9 mouse cellular contexts compared by ENCODE assay signal in the genomic region with DNA sequence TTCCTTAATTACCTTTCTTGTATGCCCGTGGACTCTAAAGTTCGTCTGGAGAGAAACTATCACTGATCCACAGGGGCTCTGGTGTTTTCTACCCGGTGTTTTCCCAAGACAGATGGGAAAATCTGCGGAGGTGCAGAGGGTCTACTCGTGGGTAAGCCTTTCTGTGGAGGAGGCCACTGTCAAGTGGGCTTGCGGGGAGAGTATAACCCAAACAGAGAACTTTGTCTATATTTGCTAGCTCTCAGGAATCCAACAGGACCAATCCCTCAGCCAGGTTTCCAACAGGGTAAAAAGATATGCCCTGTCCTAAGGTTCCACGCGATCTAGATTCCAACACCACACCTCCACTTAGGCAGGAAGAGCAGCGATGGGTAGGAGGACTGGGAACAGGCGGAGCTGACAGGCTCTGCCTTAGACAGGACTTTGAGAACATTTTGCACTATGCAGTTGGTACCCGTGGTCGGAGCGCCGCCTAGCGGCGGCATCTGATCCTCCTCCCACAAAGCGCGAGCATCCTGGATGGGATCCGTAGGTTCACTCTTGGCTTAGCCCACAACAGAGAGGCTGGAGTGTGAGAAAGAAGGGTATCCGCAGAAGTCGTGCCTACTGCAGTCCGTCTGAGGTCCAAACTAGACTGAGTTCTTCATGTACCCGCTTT. TPM values are rescaled to one million over a fixed set of nuclear protein-coding genes. Genes with fewer than 3 reads are reported as not detected.
DNase-seq lines count a peak whose midpoint lies in the region; ATAC-seq and TF ChIP-seq lines count a peak whose summit lies in the region.
"Had no signal": no experiment of that assay in that cellular context is flagged by ENCODE, and none has a peak within 500 bp of the region (broad histone marks: within the 10 kb centered on the region; RNA-seq: fewer than 3 reads in every experiment).

No protein-coding gene starts in this region.

- TF ChIP-seq CTCF in brain, embryonic 14.5 days (IDR thresholded peaks at IDR 0.05; ENCODE audit: borderline replicate concordance, extremely low read depth, insufficient read depth, insufficient read length), result peak; percentile 94
- TF ChIP-seq CTCF in lung, embryonic 14.5 days (IDR thresholded peaks at IDR 0.05; ENCODE audit: low read depth), result peak; percentile 92

- intact Hi-C loops in heart, postnatal 10 days (cut with DNase I), result loop anchor here (1.0 to 10.0 kb wide), 3 partner anchors 250 to 388 kb away; partner anchors contain the start of gene Adra1d

- no peak overlapping the region for H3K27ac ChIP-seq in ES-E14 (ENCODE audit: insufficient read depth, low read depth, low read length, poor library complexity, severe bottlenecking)
- no peak overlapping the region for H3K27ac ChIP-seq in lung, embryonic 14.5 days (ENCODE audit: low read depth)
- H3K27ac ChIP-seq: liver, embryonic 15.5 days had no signal

- no peak overlapping the region for H3K9ac ChIP-seq in ES-E14 (ENCODE audit: insufficient read depth, low read depth, low read length, poor library complexity, severe bottlenecking)
- H3K9ac ChIP-seq in lung, embryonic 14.5 days, result no peak overlapping the region
- H3K9ac ChIP-seq: liver, embryonic 15.5 days had no signal

- 17% methylated on average over 23 of the region's 23 CpGs for WGBS in lung, embryonic 14.5 days

- no peaks in the 10 kb centered on the region for H3K9me3 ChIP-seq in ES-E14 (ENCODE audit: control insufficient read depth, insufficient read depth, low read depth, low read length)
- H3K9me3 ChIP-seq in lung, embryonic 14.5 days (ENCODE audit: low read depth, low read length), result no peaks in the 10 kb centered on the region
- H3K9me3 ChIP-seq: liver, embryonic 15.5 days had no signal

- in situ Hi-C loops in ES-E14 (cut with MboI; ENCODE audit: low sequenced_read_pairs in 2 of 2, unreplicated experiment in 2 of 2), result loop anchor here (10.0 to 25.0 kb wide), 3 partner anchors 125 to 268 kb away; partner anchors contain the start of gene Adra1d (in 1 of the 2)

- DNase-seq in ES-E14 (ENCODE audit: low read depth, low spot score), result peak; percentile 81
- peak; percentile 85 for DNase-seq in brain, embryonic 14.5 days (ENCODE audit: low read depth)
- DNase-seq in heart, postnatal 10 days, result peak; percentile 83 to 87
- DNase-seq in kidney, postnatal 4 days, result peak; percentile 91 to 92
- DNase-seq in lung, embryonic 14.5 days, result peak; percentile 93
- peak; percentile 34 for DNase-seq in ovary, postnatal 10 days (ENCODE audit: low spot score)
- peak; percentile 63 for DNase-seq in urinary bladder, postnatal 14 days (ENCODE audit: low spot score)

- no peak for TF ChIP-seq POLR2A in brain, embryonic 14.5 days (IDR thresholded peaks at IDR 0.05; ENCODE audit: borderline replicate concordance, extremely low read depth, insufficient read depth, insufficient read length, poor library complexity, severe bottlenecking)

- H3K27me3 ChIP-seq in lung, embryonic 14.5 days (ENCODE audit: insufficient read depth, low read length), result peaks cover 3% of the 10 kb centered on the region; the same call in 1 of the 2 replicates

- H3K36me3 ChIP-seq in ES-E14 (ENCODE audit: control insufficient read depth, insufficient read depth, low read length, poor library complexity, severe bottlenecking), result no peaks in the 10 kb centered on the region
- H3K36me3 ChIP-seq in lung, embryonic 14.5 days (ENCODE audit: insufficient read depth), result no peaks in the 10 kb centered on the region
- H3K36me3 ChIP-seq: liver, embryonic 15.5 days had no signal

- ATAC-seq in erythroblast, adult 5-6 weeks (replicated peaks; ENCODE audit: low FRiP score, poor library complexity, severe bottlenecking), result peak; percentile 78
- peak; percentile 89 for ATAC-seq in lung, embryonic 14.5 days (ENCODE audit: insufficient read depth)

- no peak overlapping the region for H3K4me2 ChIP-seq in lung, embryonic 14.5 days
- H3K4me2 ChIP-seq: liver, embryonic 15.5 days had no signal

- peaks cover 0 to 6% of the 10 kb centered on the region in 2 experiments; a peak in 1 of 4 replicates for H3K4me1 ChIP-seq in ES-E14 (ENCODE audit: control insufficient read depth in 2 of 2, insufficient read depth in 2 of 2, low read length in 2 of 2, poor library complexity in 1 of 2)
- H3K4me1 ChIP-seq in lung, embryonic 14.5 days (ENCODE audit: insufficient read depth), result no peaks in the 10 kb centered on the region
- H3K4me1 ChIP-seq: liver, embryonic 15.5 days had no signal

- H3K4me3 ChIP-seq in ES-E14 (ENCODE audit: insufficient read depth in 1 of 2, low read depth in 1 of 2, low read length in 2 of 2, poor library complexity in 1 of 2, severe bottlenecking in 1 of 2), result no peak overlapping the region
- no peak overlapping the region for H3K4me3 ChIP-seq in lung, embryonic 14.5 days (ENCODE audit: low read depth, low read length)
- H3K4me3 ChIP-seq: liver, embryonic 15.5 days had no signal

TF ChIP-seq in ES-E14, 5 proteins besides CTCF, POLR2A, EP300 and RAD21:
- no peak for TF ChIP-seq CHD2 (IDR thresholded peaks at IDR 0.05; ENCODE audit: low read depth, low read length)
- peak; percentile 97 for TF ChIP-seq ZC3H11A (IDR thresholded peaks at IDR 0.05; ENCODE audit: borderline replicate concordance, low read depth, low read length)

RNA-seq across cellular contexts. Expression of gene Erv3, which starts 46.9 kb away (rescaled TPM):
- total RNA-seq in ES-E14 (2012; rRNA removed), result 0.16 TPM in 1 of 2 replicates, not detected in the other
- 0.03 and 0.04 TPM in 2 replicates for polyA plus RNA-seq in brain, embryonic 14.5 days (2012; rRNA removed)
- total RNA-seq in erythroblast, adult 5-6 weeks (2015; ENCODE audit: low replicate concordance), result not detected in 2 replicates
- not detected in 2 replicates for total RNA-seq in erythroblast, adult 5-6 weeks (2017; ENCODE audit: low replicate concordance)
- not detected for total RNA-seq in heart, postnatal 10 days (2021)
- polyA plus RNA-seq in lung, embryonic 14.5 days (2014; fragmentation: Nextera tagmentation; extraction: Ambion mirVana), result not detected in 2 replicates
- polyA plus RNA-seq: liver, embryonic 15.5 days had no signal

Comparison
In these comparisons a context has a peak if more than half of its experiments do, and no peak if none do; other contexts are left out.
1. DNase-seq: peak in every context shown above with its lines; median percentile 93 in lung, embryonic 14.5 days; 92 in kidney, postnatal 4 days; 85 in brain, embryonic 14.5 days; 85 in heart, postnatal 10 days; 81 in ES-E14; 63 in urinary bladder, postnatal 14 days; 34 in ovary, postnatal 10 days.